Mouse (Mus musculus): ENCODE measurements around the gene Fndc11.

- TF ChIP-seq CTCF (IDR thresholded peaks at IDR 0.05; ENCODE audit: borderline replicate concordance, extremely low read depth, insufficient read depth, insufficient read length) (no peak), POLR2A (IDR thresholded peaks at IDR 0.05; ENCODE audit: borderline replicate concordance, extremely low read depth, insufficient read depth, insufficient read length, poor library complexity, severe bottlenecking) (no peak)
These were observed 21.1 kb downstream of the Fndc11 start for GRCm38 (mm10) chr2:181240806-181241440.
